Mouse (Mus musculus) c-Kit-positive CD71-positive TER-119-positive erythroid progenitor cells, embryonic 14.5 days (primary cell): ENCODE data around the gene Olfr1112.
"Not testable (repeated sequence)": the region's sequence is repeated elsewhere in the genome, so short reads cannot be mapped to it uniquely, and the experiment has no call there.

Experiments used
- DNase-seq: peaks from one replicate; pipeline ENCODE4 v3.0.0-alpha.2; 2013; ENCODE audit warnings: low spot score

Gene Olfr1112

GRCm38 (mm10) chr2:87187498-87187897, at the start of gene Olfr1112:
Olfr1112 (plus strand) TSS chr2:87187798.
- DNase-seq: no peak

- DNase-seq: no peak
Measured at GRCm38 (mm10) chr2:87140200-87140599, 47.4 kb upstream of the Olfr1112 start, which contains the start of gene Olfr1110. Olfr1110 (minus strand) TSS chr2:87140300.

GRCm38 (mm10) chr2:87152524-87152923, 35.1 kb upstream of the Olfr1112 start, which contains the start of gene Olfr1111:
Olfr1111 (minus strand) TSS chr2:87152624.
- no peak for DNase-seq

GRCm38 (mm10) chr2:87167731-87168130, 19.9 kb upstream of the Olfr1112 start:
- not testable (repeated sequence) for DNase-seq

GRCm38 (mm10) chr2:87208670-87209069, 21.1 kb downstream of the Olfr1112 start, which contains the start of gene Olfr1113:
Olfr1113 (plus strand) TSS chr2:87208970.
- no peak for DNase-seq
